Mouse (Mus musculus) hindbrain, postnatal 0 days (tissue): Measurements from ENCODE around the gene Naa11. TPM values are rescaled to one million over a fixed set of nuclear protein-coding genes. Genes with fewer than 3 reads are reported as not detected.

ENCODE experiments used
- ATAC-seq: fragments of 200-750 bp; cut with Nextera tagmentation; 2 replicates; pipeline ENCODE4 v1.8.0; 2017; ENCODE audit warnings: mild to moderate bottlenecking, moderate TSS enrichment, moderate library complexity
- DNase-seq: peaks from one replicate; pipeline ENCODE4 v3.0.0-alpha.2; 2015; ENCODE audit warnings: low spot score
- H3K27ac ChIP-seq: fragments of 300-500 bp; sonication (generic); 2 replicates; pipeline ENCODE4 v1.5.1; 2014; ENCODE audit warnings: mild to moderate bottlenecking
- H3K27me3 ChIP-seq: fragments of 300-500 bp; sonication (generic); 2 replicates; pipeline ENCODE4 v1.6.1; 2014; ENCODE audit warnings: low read length, mixed read lengths; ENCODE audit not compliant: insufficient read depth
- H3K36me3 ChIP-seq: fragments of 300-500 bp; sonication (generic); 2 replicates; pipeline ENCODE4 v1.6.1; 2014; ENCODE audit warnings: low read length, mixed read lengths; ENCODE audit not compliant: insufficient read depth
- H3K4me1 ChIP-seq: fragments of 300-500 bp; sonication (generic); 2 replicates; pipeline ENCODE4 v1.6.1; 2014; ENCODE audit warnings: antibody characterized with exemption, low read length, mixed read lengths; ENCODE audit not compliant: insufficient read depth
- H3K4me2 ChIP-seq: fragments of 300-500 bp; sonication (generic); 2 replicates; pipeline ENCODE4 v1.6.1; 2014; ENCODE audit warnings: low read depth, mild to moderate bottlenecking, low read length, moderate library complexity, mixed read lengths
- H3K4me3 ChIP-seq: fragments of 300-500 bp; sonication (generic); 2 replicates; pipeline ENCODE4 v1.5.1; 2014; ENCODE audit warnings: low read length
- H3K9ac ChIP-seq: fragments of 300-500 bp; sonication (generic); replicated peaks from 2 replicates; pipeline ENCODE4 v1.6.1; 2014; ENCODE audit warnings: mild to moderate bottlenecking, low read length, moderate library complexity, mixed read lengths
- H3K9me3 ChIP-seq: fragments of 300-500 bp; sonication (generic); 2 replicates; pipeline ENCODE4 v1.6.1; 2016; ENCODE audit warnings: low read length, mixed read lengths
- CTCF ChIP-seq: IDR thresholded peaks from 2 replicates; pipeline ENCODE4 v1.5.1; 2016; ENCODE audit warnings: antibody characterized with exemption, control low read depth, low read depth
- WGBS: fragments of 180-500 bp; shearing (Covaris S2); extraction: QIAGEN DNeasy Blood & Tissue Kit; methylation state at CpG from one replicate; pipeline ENCODE4 v1.1.7; 2014; 5-methylcytosine and 5-hydroxymethylcytosine counted together
- polyA plus RNA-seq: library from polyadenylated mRNA; unstranded; fragments of >200 nt; fragmentation: Nextera tagmentation; extraction: Ambion mirVana; gene quantifications from 2 replicates; pipeline ENCODE4 v1.2.1, GENCODE M21; 2015
- total RNA-seq: library from RNA; depleted of rRNA; stranded (reverse); fragments of >200 nt; gene quantifications from 2 replicates; pipeline ENCODE4 v1.2.3, GENCODE M21; 2014

Naa11 gene
- total and polyA plus RNA-seq, 2 experiments from 2014 or later, result 0.05 TPM; not detected in 1

- no peak for TF ChIP-seq CTCF
- Histone ChIP-seq H3K4me2 (no peak overlapping the region), H3K4me3 (no peak overlapping the region), H3K27me3 (no peaks in the 10 kb centered on the region), H3K36me3 (no peaks in the 10 kb centered on the region), H3K27ac (no peak overlapping the region), H3K4me1 (no peaks in the 10 kb centered on the region; the same call in 1 of the 2 replicates), H3K9me3 (no peaks in the 10 kb centered on the region), H3K9ac (no peak overlapping the region)
- WGBS, result 46% methylated on average over 6 of the region's 6 CpGs
- ATAC-seq, result no peak
- DNase-seq, result peak; percentile 20
Observed at GRCm38 (mm10) chr5:97410190-97410589, 18.0 kb upstream of the Naa11 start.

GRCm38 (mm10) chr5:97409234-97409704, 17.1 kb upstream of the Naa11 start:
- no peaks in the 10 kb centered on the region for H3K36me3 ChIP-seq
- H3K4me3 ChIP-seq, result no peak overlapping the region
- H3K9me3 ChIP-seq, result no peaks in the 10 kb centered on the region
- no peak for TF ChIP-seq CTCF
- H3K27me3 ChIP-seq, result no peaks in the 10 kb centered on the region
- no peak overlapping the region for H3K9ac ChIP-seq
- H3K27ac ChIP-seq, result no peak overlapping the region
- no peaks in the 10 kb centered on the region; the same call in 1 of the 2 replicates for H3K4me1 ChIP-seq
- ATAC-seq, result peak; percentile 43
- peak; percentile 35 for DNase-seq
- 33% methylated on average over 4 of the region's 4 CpGs for WGBS
- H3K4me2 ChIP-seq, result no peak overlapping the region

GRCm38 (mm10) chr5:97401042-97401441, 8.9 kb upstream of the Naa11 start:
- Histone ChIP-seq H3K4me2 (no peak overlapping the region), H3K27ac (no peak overlapping the region), H3K27me3 (no peaks in the 10 kb centered on the region), H3K4me3 (no peak overlapping the region), H3K36me3 (no peaks in the 10 kb centered on the region), H3K9ac (no peak overlapping the region), H3K4me1 (no peaks in the 10 kb centered on the region), H3K9me3 (no peaks in the 10 kb centered on the region)
- no peak for DNase-seq
- no peak for ATAC-seq
- no peak for TF ChIP-seq CTCF

GRCm38 (mm10) chr5:97397585-97397984, 5.4 kb upstream of the Naa11 start:
- Histone ChIP-seq H3K4me1 (no peaks in the 10 kb centered on the region), H3K27ac (no peak overlapping the region), H3K36me3 (no peaks in the 10 kb centered on the region), H3K4me3 (no peak overlapping the region), H3K27me3 (no peaks in the 10 kb centered on the region), H3K9me3 (no peaks in the 10 kb centered on the region), H3K9ac (no peak overlapping the region), H3K4me2 (no peak overlapping the region)
- 90% methylated on average over 4 of the region's 4 CpGs for WGBS
- ATAC-seq, result no peak
- no peak for DNase-seq
- no peak for TF ChIP-seq CTCF

- H3K36me3 ChIP-seq, result no peaks in the 10 kb centered on the region
- no peak overlapping the region for H3K4me2 ChIP-seq
- no peak for TF ChIP-seq CTCF
- no peak overlapping the region for H3K9ac ChIP-seq
- H3K9me3 ChIP-seq, result no peaks in the 10 kb centered on the region
- H3K27ac ChIP-seq, result no peak overlapping the region
- no peak overlapping the region for H3K4me3 ChIP-seq
- DNase-seq, result no peak
- WGBS, result 84% methylated on average over 6 of the region's 6 CpGs
- no peak for ATAC-seq
- H3K4me1 ChIP-seq, result no peaks in the 10 kb centered on the region
- no peaks in the 10 kb centered on the region for H3K27me3 ChIP-seq
Observed at GRCm38 (mm10) chr5:97387622-97388021, 4.6 kb downstream of the Naa11 start.

GRCm38 (mm10) chr5:97384399-97384798, 7.8 kb downstream of the Naa11 start:
- H3K4me2 ChIP-seq, result no peak overlapping the region
- no peak overlapping the region for H3K9ac ChIP-seq
- no peak for TF ChIP-seq CTCF
- no peak overlapping the region for H3K4me3 ChIP-seq
- no peaks in the 10 kb centered on the region for H3K9me3 ChIP-seq
- no peak overlapping the region for H3K27ac ChIP-seq
- no peaks in the 10 kb centered on the region for H3K4me1 ChIP-seq
- ATAC-seq (no peak), DNase-seq (no peak)
- no peaks in the 10 kb centered on the region for H3K27me3 ChIP-seq
- H3K36me3 ChIP-seq, result no peaks in the 10 kb centered on the region
- 68% methylated on average over 4 of the region's 4 CpGs for WGBS

- Histone ChIP-seq H3K4me3 (no peak overlapping the region), H3K9ac (no peak overlapping the region), H3K4me2 (no peak overlapping the region), H3K36me3 (no peaks in the 10 kb centered on the region), H3K9me3 (no peaks in the 10 kb centered on the region), H3K27me3 (no peaks in the 10 kb centered on the region), H3K4me1 (no peaks in the 10 kb centered on the region), H3K27ac (no peak overlapping the region)
- ATAC-seq, result no peak
- no peak for DNase-seq
- no peak for TF ChIP-seq CTCF
- WGBS, result 60% methylated on average over 14 of the region's 14 CpGs
Observed at GRCm38 (mm10) chr5:97382548-97383222, 9.5 kb downstream of the Naa11 start.
